Mouse (Mus musculus) heart, postnatal 0 days (tissue): ENCODE data around the gene Adgrg1.

Source experiments
- CTCF ChIP-seq: IDR thresholded peaks from 2 replicates; pipeline ENCODE4 v1.5.1; 2016; ENCODE audit warnings: antibody characterized with exemption, control low read depth, low read depth
- EP300 ChIP-seq: IDR thresholded peaks from 2 replicates; pipeline ENCODE4 v1.6.1; 2016; ENCODE audit warnings: antibody characterized with exemption, low read depth

DNA sequence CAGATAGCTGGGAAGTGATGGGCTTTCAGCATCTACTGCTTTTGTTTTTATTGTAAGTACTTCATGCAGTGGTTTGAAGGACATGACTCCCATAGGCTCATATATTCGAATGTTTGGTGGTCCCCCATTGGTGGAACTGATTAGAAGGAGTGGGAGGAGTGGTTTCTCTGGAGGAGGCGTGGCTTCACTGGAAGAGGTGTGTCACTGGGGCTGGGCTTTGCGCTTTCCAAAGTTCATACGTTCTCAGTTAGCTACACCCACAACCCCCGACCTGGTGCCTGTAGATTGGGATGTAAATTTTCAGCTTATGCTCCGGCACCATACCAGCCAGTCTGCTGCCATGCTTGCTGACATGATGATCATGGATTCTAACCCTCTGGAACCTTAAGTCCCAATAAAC, 79.9 kb downstream of the Adgrg1 start:
- TF ChIP-seq EP300: no peak
- TF ChIP-seq CTCF: no peak
